9 mouse cellular contexts compared by ENCODE assay signal in the genomic region with DNA sequence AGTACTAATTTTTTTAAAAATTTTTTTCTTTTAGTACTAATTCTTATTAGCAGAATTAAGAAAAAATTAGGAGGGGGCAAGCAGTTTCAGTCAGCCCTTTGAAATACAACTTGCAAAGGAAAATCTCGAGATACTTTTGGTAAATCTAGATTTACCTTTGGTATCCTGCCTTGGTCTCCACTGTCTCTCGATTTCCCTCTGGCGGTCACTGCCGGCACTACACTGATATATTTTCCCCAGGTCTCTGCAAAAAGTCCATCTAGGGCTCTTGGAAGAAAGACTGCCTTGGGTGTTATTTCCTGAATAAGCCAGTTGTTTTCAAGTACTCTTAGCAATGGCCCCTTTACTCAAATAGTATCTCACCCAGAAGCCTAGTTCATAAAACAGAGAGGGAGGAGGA.
DNase-seq lines count a peak whose midpoint lies in the region; ATAC-seq and TF ChIP-seq lines count a peak whose summit lies in the region.
"Had no signal": no experiment of that assay in that cellular context is flagged by ENCODE, and none has a peak within 500 bp of the region (broad histone marks: within the 10 kb centered on the region; RNA-seq: fewer than 3 reads in every experiment).

No protein-coding gene starts in this region.

- ATAC-seq in heart, postnatal 0 days (ENCODE audit: insufficient read depth, low read depth): no peak
- ATAC-seq in megakaryocyte-erythroid progenitor cell, adult 5-6 weeks (replicated peaks; ENCODE audit: low FRiP score, low TSS enrichment, poor library complexity, severe bottlenecking): peak; percentile 79
- no peak for ATAC-seq in erythroid progenitor cell, adult 5-6 weeks (replicated peaks; ENCODE audit: low FRiP score, poor library complexity, severe bottlenecking)

- H3K4me2 ChIP-seq in heart, postnatal 0 days (ENCODE audit: low read depth, low read length): no peak overlapping the region
- H3K4me2 ChIP-seq: limb, embryonic 12.5 days had no signal

- TF ChIP-seq CTCF in E14TG2a.4 (conservative IDR thresholded peaks at IDR 0.05; ENCODE audit: low read length): peak; percentile 91
- TF ChIP-seq CTCF in heart, postnatal 0 days (IDR thresholded peaks at IDR 0.05; ENCODE audit: low read depth): peak; percentile 75

- no peaks in the 10 kb centered on the region for H3K27me3 ChIP-seq in E14TG2a.4 (ENCODE audit: insufficient read depth, low read length)
- H3K27me3 ChIP-seq in heart, postnatal 0 days (ENCODE audit: control insufficient read depth, insufficient read depth, low read length): no peaks in the 10 kb centered on the region

- DNase-seq in adrenal gland, adult 18-20 months (ENCODE audit: low spot score in 2 of 2): peak; percentile 70 to 72
- DNase-seq in embryo, embryonic 10 days (ENCODE audit: low spot score): peak; percentile 67
- DNase-seq in heart, postnatal 0 days (ENCODE audit: low spot score): no peak
- peak; percentile 70 to 95 for DNase-seq in layer of hippocampus, postnatal 25 days (ENCODE audit: extremely low spot score in 1 of 2, low spot score in 1 of 2)
- DNase-seq in skeletal muscle tissue, adult 2 months (ENCODE audit: low read depth, low spot score): peak; percentile 30

- no peaks in the 10 kb centered on the region for H3K36me3 ChIP-seq in E14TG2a.4 (ENCODE audit: insufficient read depth, low read length)
- H3K36me3 ChIP-seq in heart, postnatal 0 days (replicated peaks; ENCODE audit: control insufficient read depth, insufficient read depth, low read length): no peaks in the 10 kb centered on the region
- H3K36me3 ChIP-seq: limb, embryonic 12.5 days had no signal

- no peaks in the 10 kb centered on the region for H3K4me1 ChIP-seq in E14TG2a.4 (replicated peaks; ENCODE audit: low read depth, low read length)
- no peaks in the 10 kb centered on the region for H3K4me1 ChIP-seq in heart, postnatal 0 days (ENCODE audit: control insufficient read depth, insufficient read depth)
- H3K4me1 ChIP-seq: limb, embryonic 12.5 days had no signal

- no peak for TF ChIP-seq EP300 in heart, postnatal 0 days (IDR thresholded peaks at IDR 0.05; ENCODE audit: low read depth)

- WGBS in heart, postnatal 0 days: 4% methylated on average over 4 of the region's 4 CpGs

- H3K9me3 ChIP-seq in E14TG2a.4 (ENCODE audit: low read length): no peaks in the 10 kb centered on the region
- no peaks in the 10 kb centered on the region for H3K9me3 ChIP-seq in heart, postnatal 0 days (replicated peaks; ENCODE audit: control insufficient read depth, low read length)
- H3K9me3 ChIP-seq: limb, embryonic 12.5 days had no signal

- no peak overlapping the region for H3K4me3 ChIP-seq in E14TG2a.4 (replicated peaks; ENCODE audit: low read length)
- no peak overlapping the region for H3K4me3 ChIP-seq in heart, postnatal 0 days (ENCODE audit: low read depth, low read length)
- H3K4me3 ChIP-seq: limb, embryonic 12.5 days had no signal

- no peak overlapping the region for H3K27ac ChIP-seq in heart, postnatal 0 days (ENCODE audit: low read depth)
- H3K27ac ChIP-seq: limb, embryonic 12.5 days had no signal

- H3K9ac ChIP-seq in heart, postnatal 0 days (replicated peaks; ENCODE audit: low read depth, low read length): no peak overlapping the region
- H3K9ac ChIP-seq: limb, embryonic 12.5 days had no signal
